Mouse (Mus musculus) liver, embryonic 16.5 days (tissue): ENCODE data around the gene Casc3. TPM values are rescaled to one million over a fixed set of nuclear protein-coding genes. Genes with fewer than 3 reads are reported as not detected.
A peak's percentile ranks its signal among the peaks of the same experiment; 100 is the strongest.
"Not testable (repeated sequence)": the region's sequence is repeated elsewhere in the genome, so short reads cannot be mapped to it uniquely, and the experiment has no call there.

Experiments
- ATAC-seq: fragments of 200-750 bp; cut with Nextera tagmentation; 2 replicates; pipeline ENCODE4 v1.8.0; 2017; ENCODE audit warnings: low read depth, mild to moderate bottlenecking, moderate number of reproducible peaks, moderate library complexity
- H3K27ac ChIP-seq: fragments of 300-500 bp; sonication (generic); 2 replicates; pipeline ENCODE4 v1.5.1; 2014; ENCODE audit warnings: mild to moderate bottlenecking, low read length
- H3K27me3 ChIP-seq: fragments of 300-500 bp; sonication (generic); 2 replicates; pipeline ENCODE4 v1.6.1; 2014; ENCODE audit warnings: low read depth, low read length, mixed read lengths; ENCODE audit not compliant: control insufficient read depth, insufficient read depth
- H3K36me3 ChIP-seq: fragments of 300-500 bp; sonication (generic); 2 replicates; pipeline ENCODE4 v1.6.1; 2014; ENCODE audit warnings: mild to moderate bottlenecking; ENCODE audit not compliant: control insufficient read depth, insufficient read depth
- H3K4me1 ChIP-seq: fragments of 300-500 bp; sonication (generic); 2 replicates; pipeline ENCODE4 v1.6.1; 2014; ENCODE audit warnings: low read depth, low read length, mixed read lengths; ENCODE audit not compliant: control insufficient read depth
- H3K4me2 ChIP-seq: fragments of 300-500 bp; sonication (generic); 2 replicates; pipeline ENCODE4 v1.6.1; 2014; ENCODE audit warnings: low read depth, low read length, mixed read lengths
- H3K4me3 ChIP-seq: fragments of 300-500 bp; sonication (generic); 2 replicates; pipeline ENCODE4 v1.5.1; 2014; ENCODE audit warnings: low read depth, mild to moderate bottlenecking, low read length
- H3K9ac ChIP-seq: fragments of 300-500 bp; sonication (generic); 2 replicates; pipeline ENCODE4 v1.6.1; 2014; ENCODE audit warnings: low read depth, low read length
- H3K9me3 ChIP-seq: fragments of 300-500 bp; sonication (generic); replicated peaks from 2 replicates; pipeline ENCODE4 v1.6.1; 2016; ENCODE audit warnings: low read length; ENCODE audit not compliant: control insufficient read depth
- WGBS: fragments of 180-500 bp; shearing (Covaris S2); extraction: QIAGEN DNeasy Blood & Tissue Kit; methylation state at CpG from one replicate; pipeline ENCODE4 v1.1.7; 2014; ENCODE audit not compliant: insufficient replicate concordance; 5-methylcytosine and 5-hydroxymethylcytosine counted together
- polyA plus RNA-seq: library from polyadenylated mRNA; unstranded; fragments of >200 nt; fragmentation: Nextera tagmentation; extraction: Ambion mirVana; gene quantifications from 2 replicates; pipeline ENCODE4 v1.2.1, GENCODE M21; 2015

Casc3 gene
- polyA plus RNA-seq, 1 experiment from 2014 or later = 13.6 TPM

GRCm38 (mm10) chr11:98797909-98798308 lies 6.8 kb upstream of the Casc3 start:
- ATAC-seq = no peak
- Histone ChIP-seq H3K27ac (no peak overlapping the region), H3K9ac (no peak overlapping the region), H3K27me3 (no peaks in the 10 kb centered on the region), H3K4me3 (peak overlapping the region; percentile 91), H3K9me3 (no peaks in the 10 kb centered on the region), H3K36me3 (peaks cover 23% of the 10 kb centered on the region), H3K4me2 (peak overlapping the region; percentile 97), H3K4me1 (peaks cover 28% of the 10 kb centered on the region)
- WGBS = 63% methylated on average over 4 of the region's 4 CpGs

DNA sequence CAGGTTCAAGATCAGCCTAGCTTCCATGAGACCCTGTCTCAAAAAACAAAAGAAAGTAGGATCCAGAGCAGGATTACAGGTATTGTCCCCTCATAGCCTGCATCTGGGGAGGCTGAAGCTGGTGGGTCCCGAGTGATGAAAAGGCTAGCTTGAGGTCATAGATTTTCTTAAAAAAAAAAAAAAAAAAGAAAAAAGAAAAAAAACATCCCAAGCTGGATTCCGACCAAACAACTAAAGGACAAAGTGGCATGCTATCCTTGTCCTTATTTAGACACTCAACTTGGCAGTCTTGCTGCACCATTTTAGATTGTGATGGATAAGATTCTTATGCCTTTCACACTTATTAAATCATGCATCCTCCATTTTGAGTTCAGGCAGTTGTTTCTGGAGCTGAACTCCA lies 3.7 kb downstream of the Casc3 start:
- no peaks in the 10 kb centered on the region for H3K9me3 ChIP-seq
- no peaks in the 10 kb centered on the region for H3K27me3 ChIP-seq
- peaks cover 16% of the 10 kb centered on the region for H3K4me1 ChIP-seq
- H3K27ac ChIP-seq = peak overlapping the region; percentile 72; the same call in 1 of the 2 replicates
- peak overlapping the region; percentile 72; the same call in 1 of the 2 replicates for H3K4me2 ChIP-seq
- no peak for ATAC-seq
- H3K36me3 ChIP-seq = peaks cover 39% of the 10 kb centered on the region
- no peak overlapping the region; the same call in 1 of the 2 replicates for H3K9ac ChIP-seq
- WGBS = 63% methylated on average over 2 of the region's 2 CpGs
- H3K4me3 ChIP-seq = no peak overlapping the region

GRCm38 (mm10) chr11:98809457-98810290 lies 5.0 kb downstream of the Casc3 start:
- WGBS = under 1% methylated on average over 77 of the region's 84 CpGs
- Histone ChIP-seq H3K36me3 (peaks cover 26% of the 10 kb centered on the region), H3K9me3 (no peaks in the 10 kb centered on the region), H3K9ac (peak overlapping the region; percentile 97), H3K27ac (peak overlapping the region; percentile 98), H3K4me1 (peaks cover 16% of the 10 kb centered on the region), H3K27me3 (no peaks in the 10 kb centered on the region), H3K4me2 (peak overlapping the region; percentile 74), H3K4me3 (peak overlapping the region; percentile 98)
- peak; percentile 98 for ATAC-seq

- WGBS = 55% methylated on average over 7 of the region's 7 CpGs
- Histone ChIP-seq H3K27me3 (no peaks in the 10 kb centered on the region), H3K4me1 (peaks cover 16% of the 10 kb centered on the region), H3K36me3 (peaks cover 24% of the 10 kb centered on the region), H3K4me3 (peak overlapping the region; percentile 98), H3K9ac (peak overlapping the region; percentile 97), H3K4me2 (peak overlapping the region; percentile 74), H3K9me3 (no peaks in the 10 kb centered on the region), H3K27ac (peak overlapping the region; percentile 98)
- ATAC-seq = no peak
These were observed 6.0 kb downstream of the Casc3 start for GRCm38 (mm10) chr11:98810686-98811085.

GRCm38 (mm10) chr11:98816706-98817239 lies 12.1 kb downstream of the Casc3 start:
- Histone ChIP-seq H3K9ac (no peak overlapping the region), H3K4me2 (no peak overlapping the region), H3K9me3 (no peaks in the 10 kb centered on the region), H3K27ac (no peak overlapping the region), H3K27me3 (no peaks in the 10 kb centered on the region), H3K36me3 (peaks cover 47% of the 10 kb centered on the region), H3K4me3 (no peak overlapping the region), H3K4me1 (no peaks in the 10 kb centered on the region; the same call in 1 of the 2 replicates)
- WGBS = 38% methylated on average over 1 of the region's 1 CpGs
- ATAC-seq = no peak

GRCm38 (mm10) chr11:98820968-98821367 lies 16.3 kb downstream of the Casc3 start:
- Histone ChIP-seq H3K4me2 (no peak overlapping the region), H3K36me3 (peaks cover 55% of the 10 kb centered on the region), H3K27ac (no peak overlapping the region), H3K9ac (no peak overlapping the region), H3K9me3 (no peaks in the 10 kb centered on the region), H3K4me3 (no peak overlapping the region), H3K27me3 (no peaks in the 10 kb centered on the region), H3K4me1 (peaks cover 8% of the 10 kb centered on the region)
- ATAC-seq = no peak
- WGBS = 35% methylated on average over 5 of the region's 5 CpGs

GRCm38 (mm10) chr11:98826071-98826470 lies 21.4 kb downstream of the Casc3 start:
- not testable (repeated sequence) for H3K9me3 ChIP-seq, H3K27me3 ChIP-seq, H3K4me2 ChIP-seq, H3K27ac ChIP-seq, H3K9ac ChIP-seq, H3K4me3 ChIP-seq
- peaks cover 69% of the 10 kb centered on the region for H3K36me3 ChIP-seq
- WGBS = 72% methylated on average over 2 of the region's 2 CpGs
- H3K4me1 ChIP-seq = peaks cover 11% of the 10 kb centered on the region
- peak; percentile 55 for ATAC-seq

DNA sequence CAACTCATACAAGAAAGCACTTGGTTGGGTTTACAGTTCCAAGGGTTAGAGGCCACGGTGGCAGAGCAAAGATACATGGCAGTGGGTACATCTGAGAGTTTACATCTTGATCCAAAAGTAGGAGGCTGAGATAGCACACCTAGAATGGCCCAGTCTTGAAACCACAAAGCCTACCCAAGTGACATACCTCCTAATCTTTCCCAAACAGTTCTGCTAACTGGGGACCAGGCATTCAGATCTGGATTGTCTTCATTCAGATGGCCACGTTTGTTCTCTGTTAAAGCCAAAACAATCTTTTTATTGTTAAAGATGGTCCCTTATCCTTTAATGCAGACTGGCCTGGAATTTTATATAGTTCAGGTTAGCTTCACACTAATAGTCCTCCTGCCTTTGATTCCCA lies 23.2 kb downstream of the Casc3 start:
- Histone ChIP-seq H3K9me3 (no peaks in the 10 kb centered on the region), H3K27me3 (no peaks in the 10 kb centered on the region), H3K4me1 (peaks cover 11% of the 10 kb centered on the region), H3K36me3 (peaks cover 69% of the 10 kb centered on the region), H3K4me2 (no peak overlapping the region), H3K4me3 (no peak overlapping the region), H3K9ac (no peak overlapping the region), H3K27ac (no peak overlapping the region)
- peak; percentile 20; the same call in 1 of the 2 replicates for ATAC-seq
- 24% methylated on average over 2 of the region's 2 CpGs for WGBS
